Mouse (Mus musculus) lung, postnatal 25 days (tissue): ENCODE measurements around the gene Acaa1b.
A peak's percentile ranks its signal among the peaks of the same experiment; 100 is the strongest.

Experiments used
- DNase-seq: peaks from one replicate; pipeline ENCODE4 v3.0.0; 2022; ENCODE audit warnings: low spot score

Gene Acaa1b

DNA sequence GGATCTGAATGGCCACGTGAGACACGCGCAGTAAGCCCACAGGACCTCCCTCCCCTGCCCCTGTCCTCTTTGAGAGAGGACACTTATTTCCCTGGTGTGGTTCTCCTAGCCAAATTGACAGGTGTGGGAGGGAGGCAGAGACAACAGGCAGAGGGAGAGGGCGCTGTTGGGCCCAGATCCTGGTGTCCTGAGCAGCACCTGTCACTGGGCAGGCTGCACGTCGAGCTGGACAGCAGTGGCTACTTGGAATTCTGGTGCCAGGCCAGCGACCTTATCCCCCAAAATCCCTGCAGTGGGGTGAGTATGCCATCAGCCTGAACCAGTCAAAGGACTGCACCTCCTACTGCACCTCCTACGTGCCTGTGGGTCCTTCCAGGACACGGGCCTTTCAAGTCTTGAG, 13.5 kb downstream of the Acaa1b start:
- DNase-seq: no peak

DNA sequence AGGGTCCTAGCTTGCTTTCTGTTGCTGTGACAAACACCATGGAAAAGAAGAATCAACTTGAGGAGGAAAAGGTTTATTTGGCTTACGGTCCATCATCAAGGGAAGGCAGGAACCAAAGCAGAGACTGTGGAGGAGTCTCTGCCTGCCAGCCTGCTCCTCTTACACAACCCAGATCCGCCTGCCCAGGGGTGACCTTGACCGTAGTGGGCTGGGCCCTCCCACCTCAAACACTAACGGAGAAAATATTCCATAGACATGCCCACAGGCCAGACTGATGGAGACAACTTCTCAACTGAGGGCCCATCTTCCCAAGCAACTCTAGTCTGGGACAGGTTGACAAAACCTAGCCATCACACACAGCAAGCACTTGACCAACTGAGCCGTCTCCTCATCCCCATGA, 14.8 kb downstream of the Acaa1b start:
- no peak for DNase-seq

DNA sequence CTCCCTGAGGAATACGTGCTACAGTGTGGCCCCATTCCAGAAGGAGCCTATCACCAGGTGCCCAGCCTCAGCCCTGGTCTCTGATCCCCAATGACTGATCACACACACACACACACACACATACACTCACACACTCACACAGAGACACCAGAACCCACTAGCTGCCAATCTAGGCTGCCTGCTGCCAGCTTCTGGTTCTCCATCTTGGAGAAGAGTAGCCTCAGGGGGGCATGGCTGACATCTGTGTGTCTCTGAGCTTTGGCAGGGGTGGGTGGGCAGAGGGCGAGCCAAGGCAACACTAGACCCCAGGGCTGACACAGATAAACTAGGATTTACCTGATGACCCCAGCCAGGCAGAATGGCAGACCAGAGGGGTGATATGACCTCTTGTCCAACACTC, 18.1 kb downstream of the Acaa1b start:
- no peak for DNase-seq

GRCm38 (mm10) chr9:119130692-119131091, 26.2 kb downstream of the Acaa1b start:
- no peak for DNase-seq

DNA sequence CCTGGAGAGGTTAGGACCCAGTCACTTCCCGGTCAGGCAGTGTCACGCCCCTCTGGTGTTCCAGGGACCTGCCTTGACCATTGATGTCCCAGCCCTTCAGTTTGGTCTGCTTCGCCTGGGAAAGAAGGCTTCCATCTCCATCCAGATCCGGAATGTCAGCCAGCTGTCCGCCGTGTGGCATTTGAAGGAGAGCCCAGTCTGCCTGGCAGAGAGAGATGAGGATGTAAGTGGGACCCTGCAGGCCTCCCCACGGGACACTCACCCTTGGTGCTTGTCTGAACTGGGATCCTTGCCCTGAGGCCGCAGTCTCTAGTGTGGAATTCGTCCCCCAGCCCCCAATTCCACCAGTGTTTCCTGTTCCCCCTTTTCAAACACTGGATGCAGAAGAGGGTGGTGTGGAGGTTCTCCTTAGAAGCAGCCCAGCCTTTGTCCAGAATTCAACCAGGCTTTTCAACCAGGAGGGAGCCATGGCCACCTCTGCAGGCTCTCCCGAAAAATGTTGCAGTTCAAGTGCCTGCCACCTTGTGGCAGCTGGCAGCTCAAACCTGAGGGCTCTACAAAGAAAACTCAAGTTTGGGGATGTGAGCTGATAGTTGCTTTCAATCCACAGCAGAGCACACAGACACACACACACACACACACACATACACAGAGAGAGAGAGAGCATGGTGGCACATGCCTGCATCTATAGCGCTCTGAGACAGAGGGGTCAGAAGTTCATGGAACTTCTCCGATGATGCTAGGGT, 28.3 kb downstream of the Acaa1b start:
- no peak for DNase-seq

DNA sequence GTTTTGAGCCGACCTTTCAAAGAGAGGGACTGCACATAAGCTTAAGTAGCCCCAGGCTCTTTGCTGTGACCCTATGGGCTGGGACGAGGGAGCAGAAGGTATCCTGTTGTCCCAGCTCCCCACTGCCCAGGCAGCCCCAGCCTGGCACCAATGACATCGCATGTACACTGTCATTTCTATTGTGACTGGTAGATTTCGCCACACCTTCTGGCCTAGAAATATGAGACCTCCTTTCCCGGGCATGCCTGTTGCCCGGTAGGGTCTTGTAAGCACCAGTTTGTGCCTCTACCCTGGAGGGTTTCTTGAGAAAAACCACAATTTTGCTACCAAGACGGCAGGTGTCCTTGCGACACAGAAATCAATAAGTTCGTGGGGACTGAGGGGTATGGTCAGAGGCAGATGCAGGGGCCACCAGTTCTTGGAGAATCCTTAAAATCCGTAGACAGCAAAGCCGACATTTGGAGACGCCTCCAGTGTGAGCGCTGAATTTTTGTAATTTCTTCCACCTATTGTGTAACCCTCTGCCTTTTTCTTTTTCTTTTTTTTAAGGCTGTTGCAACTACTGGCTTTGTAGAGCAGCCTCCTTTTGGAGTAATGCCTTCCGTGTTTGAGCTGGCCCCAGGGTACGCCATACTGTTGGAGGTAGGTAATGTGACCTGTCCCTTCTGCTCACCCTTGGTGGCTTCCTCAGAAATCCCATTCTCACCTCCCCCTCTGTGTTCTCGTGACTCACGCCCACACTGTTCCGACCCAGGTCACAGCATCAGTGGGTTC, 34.1 kb downstream of the Acaa1b start:
- DNase-seq: no peak

- DNase-seq: no peak
Observed at GRCm38 (mm10) chr9:119120168-119120560, 36.7 kb downstream of the Acaa1b start.

GRCm38 (mm10) chr9:119119409-119120167, 37.3 kb downstream of the Acaa1b start:
- no peak for DNase-seq

GRCm38 (mm10) chr9:119114911-119115310, 42.0 kb downstream of the Acaa1b start:
- DNase-seq: no peak

GRCm38 (mm10) chr9:119110640-119111039, 46.3 kb downstream of the Acaa1b start:
- no peak for DNase-seq

DNA sequence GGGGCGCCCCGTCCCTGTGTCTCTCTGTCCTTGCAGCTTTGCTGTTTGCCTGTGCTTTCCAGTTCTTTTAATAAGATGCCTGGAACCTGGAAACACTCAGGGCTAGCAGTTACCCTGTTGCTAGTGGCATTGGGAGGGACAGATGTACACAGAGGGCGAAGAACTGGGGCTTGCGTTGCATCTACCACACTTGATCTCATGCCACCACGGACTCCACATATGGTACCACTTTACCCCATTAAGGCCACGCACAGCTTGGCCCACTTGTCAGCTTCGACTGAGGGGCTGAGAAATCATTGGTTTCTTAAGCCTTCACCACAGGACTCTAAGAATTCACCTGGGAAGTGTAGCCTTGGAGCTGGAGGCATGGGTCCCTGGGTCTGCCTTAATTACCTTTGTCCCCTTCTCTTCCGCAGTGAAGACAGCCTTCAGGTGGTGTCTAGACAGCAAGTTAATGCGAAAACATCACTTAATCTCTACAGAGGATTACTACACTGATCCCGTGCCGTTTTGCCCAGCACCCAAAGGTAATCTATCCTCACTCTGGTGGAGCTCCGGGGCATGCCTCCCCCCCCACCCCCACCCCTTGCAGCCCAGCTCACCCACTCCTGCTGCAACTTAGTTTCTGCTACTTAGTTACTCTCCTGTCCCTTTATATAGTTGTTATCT, 47.1 kb downstream of the Acaa1b start:
- no peak for DNase-seq

DNA sequence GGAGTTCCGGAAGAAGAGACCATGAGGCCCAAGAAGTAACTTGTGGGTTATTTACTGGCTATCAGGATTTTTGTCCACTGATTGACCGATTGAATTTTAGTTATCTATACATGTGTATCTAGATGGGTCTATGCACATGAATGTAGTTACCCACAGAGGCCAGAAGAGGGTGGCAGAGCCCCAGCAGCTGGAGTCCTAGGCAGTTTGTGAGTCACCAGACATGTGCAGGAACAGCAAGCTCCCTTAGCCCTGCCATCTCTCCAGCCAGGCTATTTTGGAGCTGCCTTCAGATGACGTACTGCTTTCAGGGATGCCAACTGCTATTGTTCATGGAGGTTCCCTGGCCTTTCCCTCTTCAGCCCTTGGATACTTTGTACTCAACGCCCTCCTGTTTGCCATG, 49.3 kb downstream of the Acaa1b start:
- no peak for DNase-seq

DNA sequence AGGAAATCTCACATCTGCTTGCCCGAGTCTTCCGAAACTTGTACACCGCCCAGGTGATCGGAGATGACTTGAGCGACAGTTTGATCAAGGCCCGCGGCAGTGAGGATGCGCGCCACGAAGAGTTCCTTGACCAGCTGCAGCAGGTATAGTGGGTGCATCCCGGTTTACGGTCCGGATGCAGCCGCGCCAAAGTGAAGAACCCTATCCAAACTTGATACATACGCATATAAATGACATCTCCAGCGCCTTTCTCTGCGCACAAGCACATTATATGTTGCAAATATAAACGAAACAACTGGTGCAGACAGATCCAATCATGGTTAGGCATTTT, 54.1 kb downstream of the Acaa1b start:
- no peak for DNase-seq

GRCm38 (mm10) chr9:119101992-119102782, 54.7 kb downstream of the Acaa1b start, which contains the start of gene Dlec1:
TSS of gene Dlec1 (plus strand) at chr9:119102478.
- peak; percentile 82 for DNase-seq

DNA sequence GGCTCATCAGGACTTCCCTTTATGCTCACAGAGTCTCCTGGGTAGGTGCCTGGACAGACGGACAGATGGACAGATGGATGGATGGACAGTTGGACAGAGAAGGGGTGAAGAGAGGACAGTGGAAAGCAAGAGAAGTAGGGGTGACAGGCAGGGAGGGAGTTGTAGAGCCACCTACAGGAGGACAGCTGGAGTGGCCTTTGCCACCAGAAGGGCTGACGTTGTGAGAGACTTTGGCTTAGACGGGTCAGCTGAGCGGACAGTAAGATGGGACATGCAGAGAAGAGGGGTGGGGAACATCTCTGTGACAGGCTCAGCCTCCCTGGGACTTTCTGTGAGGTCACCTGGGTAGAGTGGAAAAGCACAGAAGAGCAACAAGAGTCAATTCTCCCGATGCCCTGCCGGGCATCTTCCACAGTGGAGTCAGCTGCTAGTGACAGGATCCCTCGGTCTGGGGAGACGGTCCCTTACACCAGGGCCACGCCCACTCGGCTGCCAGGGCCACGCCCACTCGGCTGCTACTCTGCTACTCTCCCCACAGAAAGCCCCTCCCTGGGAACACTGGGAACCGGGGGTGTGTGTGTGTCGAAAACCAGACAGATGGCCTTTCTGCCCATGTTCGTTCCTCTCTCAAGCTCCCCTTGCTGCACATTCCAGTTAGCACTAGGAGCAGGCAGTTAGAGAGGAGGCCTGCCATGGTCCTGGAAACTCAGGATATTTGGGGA, 56.6 kb downstream of the Acaa1b start:
- no peak for DNase-seq
